Mouse (Mus musculus) ES-Bruce4 (cell line): Measurements from ENCODE around the gene Elf4. TPM values are rescaled to one million over a fixed set of nuclear protein-coding genes. Genes with fewer than 3 reads are reported as not detected.

Source experiments
- H3K27ac ChIP-seq: 2 replicates; pipeline ENCODE4 v1.5.1; 2012; ENCODE audit warnings: low read length, inconsistent platforms; ENCODE audit not compliant: insufficient read depth
- H3K27me3 ChIP-seq: 2 replicates; pipeline ENCODE4 v1.6.1; 2012; ENCODE audit warnings: mild to moderate bottlenecking, low read length, inconsistent platforms; ENCODE audit not compliant: control insufficient read depth, poor library complexity, insufficient read depth, severe bottlenecking
- H3K36me3 ChIP-seq: 2 replicates; pipeline ENCODE4 v1.6.1; 2012; ENCODE audit warnings: inconsistent platforms, mild to moderate bottlenecking, low read length, moderate library complexity; ENCODE audit not compliant: control insufficient read depth, poor library complexity, insufficient read depth, severe bottlenecking
- H3K4me1 ChIP-seq: one replicate; pipeline ENCODE4 v1.8.1; 2011; ENCODE audit warnings: low read length; ENCODE audit not compliant: control insufficient read depth, insufficient read depth
- H3K4me3 ChIP-seq: 2 replicates; pipeline ENCODE4 v1.5.1; 2011; ENCODE audit warnings: low read depth, mild to moderate bottlenecking, low read length
- H3K9ac ChIP-seq: 2 replicates; pipeline ENCODE4 v1.6.1; 2012; ENCODE audit warnings: low read depth, mild to moderate bottlenecking, inconsistent platforms; ENCODE audit not compliant: poor library complexity, severe bottlenecking
- H3K9me3 ChIP-seq: replicated peaks from 2 replicates; pipeline ENCODE4 v1.6.1; 2012; ENCODE audit warnings: mild to moderate bottlenecking, low read length, inconsistent platforms; ENCODE audit not compliant: control insufficient read depth, poor library complexity, insufficient read depth, severe bottlenecking
- CTCF ChIP-seq: IDR thresholded peaks from one replicate; pipeline ENCODE4 v1.8.1; 2011; ENCODE audit warnings: low read depth, low read length
- EP300 ChIP-seq: IDR thresholded peaks from 2 replicates; pipeline ENCODE4 v1.6.1; 2011; ENCODE audit warnings: low read depth, low read length; ENCODE audit not compliant: insufficient read depth
- POLR2A ChIP-seq: IDR thresholded peaks from one replicate; pipeline ENCODE4 v1.8.1; 2011; ENCODE audit warnings: low read length; ENCODE audit not compliant: insufficient read depth
- polyA plus RNA-seq: library from polyadenylated mRNA; stranded (reverse); fragments of >200 nt; gene quantifications from 2 replicates; pipeline ENCODE4 v1.2.4, GENCODE M21; 2011; ENCODE audit warnings: low read depth; ENCODE audit not compliant: missing spikeins, insufficient read depth, insufficient read length

The Elf4 gene
- polyA plus RNA-seq, 1 experiment = 6.1 TPM

DNA sequence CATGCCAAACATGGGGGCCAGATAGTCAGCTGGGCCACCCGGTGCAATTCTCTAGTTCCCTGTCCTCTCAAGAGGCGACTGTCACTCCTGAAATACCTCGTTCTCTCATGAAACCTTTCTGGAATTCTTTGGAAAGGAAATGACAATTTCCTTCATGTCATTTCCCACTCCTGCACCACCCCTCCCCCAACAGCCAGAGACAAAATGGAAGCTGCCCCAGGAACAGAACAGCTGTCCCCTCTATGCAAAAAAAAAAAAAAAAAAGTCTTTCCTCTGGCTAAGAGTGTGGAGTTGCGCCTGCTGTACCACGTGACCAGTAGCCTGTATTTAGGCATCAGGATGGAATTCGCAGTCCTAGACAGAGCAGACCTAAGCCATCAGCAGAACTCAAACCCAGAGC is 34.7 kb downstream of the Elf4 start:
- Histone ChIP-seq H3K4me1 (peaks cover 4% of the 10 kb centered on the region), H3K9me3 (no peaks in the 10 kb centered on the region), H3K27me3 (no peaks in the 10 kb centered on the region)

DNA sequence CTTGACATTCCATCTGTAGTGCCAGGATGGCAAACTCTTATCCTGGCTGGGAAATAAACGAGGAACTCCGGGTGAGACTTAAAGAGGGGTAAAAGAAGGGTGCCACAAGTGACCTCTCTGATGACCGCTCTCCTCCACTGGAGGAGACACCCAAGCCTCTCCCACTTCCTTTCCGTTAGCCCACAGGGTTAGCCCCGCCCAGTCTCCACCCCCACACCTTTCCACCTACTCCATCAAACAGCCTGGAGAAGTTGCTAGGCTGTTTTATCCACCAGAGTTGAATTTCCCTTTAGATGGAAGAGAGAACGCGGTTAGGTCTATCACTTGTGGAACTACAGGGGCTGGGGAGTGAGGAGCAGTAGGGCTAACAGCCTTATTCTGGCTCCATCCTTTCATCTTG is 37.7 kb downstream of the Elf4 start:
- Histone ChIP-seq H3K27ac (0 out of 2 replicates have a peak overlapping the region, but pooled peaks have one; percentile 25), H3K36me3 (no peaks in the 10 kb centered on the region), H3K9me3 (no peaks in the 10 kb centered on the region), H3K4me3 (no peak overlapping the region), H3K9ac (no peak overlapping the region), H3K27me3 (no peaks in the 10 kb centered on the region), H3K4me1 (peaks cover 2% of the 10 kb centered on the region)
- TF ChIP-seq EP300 = no peak
- no peak for TF ChIP-seq POLR2A
- no peak for TF ChIP-seq CTCF

More for the DNA sequence above, 34.7 kb downstream of the Elf4 start:
- Histone ChIP-seq H3K4me3 (no peak overlapping the region), H3K36me3 (no peaks in the 10 kb centered on the region), H3K27ac (no peak overlapping the region), H3K9ac (no peak overlapping the region)
- TF ChIP-seq POLR2A = no peak
- TF ChIP-seq EP300 = no peak
- TF ChIP-seq CTCF = no peak

DNA sequence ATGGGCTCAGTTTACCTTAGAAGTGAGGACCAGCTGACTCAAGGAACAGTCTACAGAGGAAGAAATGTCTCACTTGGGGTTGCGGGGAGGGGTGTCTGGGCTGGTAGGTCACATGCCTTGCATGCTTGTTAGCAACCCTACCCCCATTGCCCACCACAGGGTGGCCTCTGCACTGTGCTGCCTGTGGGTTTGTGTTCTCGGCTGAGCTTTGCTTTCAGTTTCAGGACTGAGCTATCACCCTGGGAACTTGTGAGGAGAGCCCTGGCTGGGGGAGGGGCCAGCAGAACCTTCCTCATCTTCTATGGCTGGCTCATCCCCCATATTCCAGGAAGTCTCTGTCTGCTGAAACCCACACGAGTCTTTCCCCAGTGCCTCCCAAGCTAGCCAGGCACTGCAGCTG is 38.3 kb downstream of the Elf4 start:
- no peak for TF ChIP-seq CTCF
- TF ChIP-seq EP300 = no peak
- no peak for TF ChIP-seq POLR2A
- Histone ChIP-seq H3K4me1 (peaks cover 2% of the 10 kb centered on the region), H3K9ac (no peak overlapping the region), H3K4me3 (no peak overlapping the region), H3K9me3 (no peaks in the 10 kb centered on the region), H3K36me3 (no peaks in the 10 kb centered on the region), H3K27ac (no peak overlapping the region), H3K27me3 (no peaks in the 10 kb centered on the region)

DNA sequence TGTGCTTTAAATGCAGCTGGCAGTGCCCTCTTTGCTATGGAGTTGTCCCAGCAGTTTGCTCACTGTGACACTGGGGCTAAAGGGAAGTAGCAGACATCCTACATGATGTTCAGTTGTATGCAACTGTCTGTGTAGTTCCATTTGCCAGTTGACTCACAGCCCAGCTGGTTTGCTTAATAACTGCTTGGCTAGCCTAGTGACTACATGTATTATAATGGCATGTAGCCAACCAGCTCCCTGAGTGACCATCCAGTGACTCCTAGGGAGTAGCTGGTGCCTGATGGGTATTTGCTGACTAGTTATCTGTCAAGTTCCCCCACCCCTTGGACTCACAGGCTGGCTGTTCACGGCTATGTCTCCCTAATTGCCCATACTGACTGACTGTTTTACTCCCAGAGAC is 39.3 kb downstream of the Elf4 start:
- Histone ChIP-seq H3K9ac (no peak overlapping the region), H3K9me3 (no peaks in the 10 kb centered on the region), H3K4me1 (peaks cover 2% of the 10 kb centered on the region), H3K27me3 (no peaks in the 10 kb centered on the region), H3K27ac (no peak overlapping the region), H3K36me3 (no peaks in the 10 kb centered on the region), H3K4me3 (no peak overlapping the region)
- no peak for TF ChIP-seq POLR2A
- no peak for TF ChIP-seq EP300
- TF ChIP-seq CTCF = no peak

DNA sequence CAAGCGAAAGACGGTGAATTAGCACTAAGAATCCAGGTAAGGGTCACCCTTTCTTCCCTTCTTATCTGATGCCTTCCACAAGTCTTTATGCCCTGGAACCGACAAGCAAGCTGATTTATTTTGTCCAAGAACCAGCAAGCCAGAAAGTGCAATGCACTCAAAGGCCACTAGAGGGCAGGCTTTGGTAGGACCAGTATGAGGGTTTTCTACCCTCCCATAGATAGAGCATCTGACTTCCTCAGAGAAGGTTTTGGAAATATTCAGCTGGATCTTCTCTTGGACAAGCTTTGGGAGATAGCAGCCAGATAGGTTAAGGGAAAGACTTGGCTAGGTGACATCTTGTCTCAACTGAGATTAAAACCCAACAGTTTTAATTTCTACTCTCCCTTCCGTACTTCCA is 39.9 kb downstream of the Elf4 start:
- no peaks in the 10 kb centered on the region for H3K9me3 ChIP-seq
- H3K27me3 ChIP-seq = no peaks in the 10 kb centered on the region
- TF ChIP-seq POLR2A (no peak), CTCF (no peak), EP300 (no peak)
- H3K4me1 ChIP-seq = peaks cover 2% of the 10 kb centered on the region
- no peak overlapping the region for H3K27ac ChIP-seq
- no peak overlapping the region for H3K9ac ChIP-seq
- H3K36me3 ChIP-seq = no peaks in the 10 kb centered on the region
- no peak overlapping the region for H3K4me3 ChIP-seq

DNA sequence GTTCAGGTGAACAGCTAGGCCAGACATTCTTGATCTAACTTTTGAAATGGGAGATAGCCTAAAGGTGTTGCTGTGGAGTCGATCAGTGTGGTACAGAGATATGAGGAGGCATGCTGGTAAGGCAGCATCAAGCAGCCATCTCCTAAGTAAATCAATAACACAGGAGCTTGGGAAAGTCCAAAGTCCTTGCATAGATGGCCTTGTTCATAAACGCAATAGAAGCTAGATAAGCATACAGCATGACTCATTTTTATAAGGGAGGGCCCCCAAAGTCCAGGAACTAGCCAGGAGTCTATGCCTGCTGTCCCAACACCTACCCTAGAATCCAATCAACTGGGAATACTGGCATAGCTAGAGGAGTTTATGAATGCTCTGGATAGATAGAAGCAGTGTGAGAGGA is 44.5 kb downstream of the Elf4 start:
- Histone ChIP-seq H3K27ac (no peak overlapping the region), H3K9me3 (no peaks in the 10 kb centered on the region), H3K9ac (no peak overlapping the region), H3K4me3 (no peak overlapping the region), H3K36me3 (peaks cover 2% of the 10 kb centered on the region; the same call in 1 of the 2 replicates), H3K4me1 (no peaks in the 10 kb centered on the region), H3K27me3 (no peaks in the 10 kb centered on the region)
- TF ChIP-seq CTCF (no peak), POLR2A (no peak), EP300 (no peak)
